Mouse (Mus musculus) bone marrow macrophage, adult 2 months (primary cell): Measurements from ENCODE around the gene Ifi206. TPM values are rescaled to one million over a fixed set of nuclear protein-coding genes. Genes with fewer than 3 reads are reported as not detected.
"Not testable (repeated sequence)": the region's sequence is repeated elsewhere in the genome, so short reads cannot be mapped to it uniquely, and the experiment has no call there.

Experiments
- H3K27ac ChIP-seq: 2 replicates; pipeline ENCODE4 v1.5.1; 2012; ENCODE audit warnings: low read depth, low read length; ENCODE audit not compliant: insufficient read depth
- H3K4me1 ChIP-seq: 2 replicates; pipeline ENCODE4 v1.6.1; 2012; ENCODE audit warnings: low read length; ENCODE audit not compliant: control insufficient read depth, insufficient read depth
- H3K4me3 ChIP-seq: 2 replicates; pipeline ENCODE4 v1.5.1; 2012; ENCODE audit warnings: mild to moderate bottlenecking, low read length, moderate library complexity; ENCODE audit not compliant: insufficient read depth
- CTCF ChIP-seq: IDR thresholded peaks from 2 replicates; pipeline ENCODE4 v1.5.1; 2012; ENCODE audit warnings: low read depth, mild to moderate bottlenecking, low read length, moderate library complexity
- POLR2A ChIP-seq: IDR thresholded peaks from 2 replicates; pipeline ENCODE4 v1.6.1; 2012; ENCODE audit warnings: mild to moderate bottlenecking, low read depth, low read length, borderline replicate concordance
- polyA plus RNA-seq: library from polyadenylated mRNA; stranded (reverse); fragments of >200 nt; gene quantifications from 2 replicates; pipeline ENCODE4 v1.2.4, GENCODE M21; 2012; ENCODE audit not compliant: missing spikeins, insufficient read depth, insufficient read length

The Ifi206 gene
- 17.7 and 19.1 TPM in 2 replicates for polyA plus RNA-seq

DNA sequence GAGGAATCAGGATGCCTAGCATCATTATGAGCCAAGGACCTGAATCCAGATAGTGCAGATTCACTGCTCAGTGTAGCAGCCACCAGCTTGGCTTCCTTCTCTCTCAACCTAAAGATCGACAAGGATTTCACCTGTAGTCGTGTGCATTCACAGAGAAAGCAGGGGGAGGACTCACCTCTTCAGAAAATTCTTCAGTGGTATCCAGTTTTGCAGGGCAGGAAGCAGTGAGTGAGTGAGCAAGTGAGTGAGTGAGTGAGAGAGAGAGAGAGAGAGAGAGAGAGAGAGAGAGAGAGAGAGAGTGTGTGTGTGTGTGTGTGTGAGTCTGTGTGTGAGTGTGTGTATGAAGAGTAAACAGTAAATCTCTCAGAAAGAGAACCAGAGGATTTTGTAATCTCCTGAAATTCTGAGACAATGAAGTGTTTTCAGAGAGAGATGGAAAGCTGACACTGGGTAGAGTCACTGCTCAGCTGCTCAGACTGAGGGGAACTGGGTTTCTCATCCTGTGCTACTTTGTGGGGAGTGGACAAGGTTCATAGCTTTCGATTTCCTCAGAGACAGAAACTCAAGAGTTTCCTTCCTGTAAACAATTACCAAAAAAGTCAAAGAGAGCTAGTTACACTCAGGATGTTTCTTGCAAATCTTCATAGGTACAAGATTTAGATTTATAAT is at the start of gene Ifi206:
Gene Ifi206 (minus strand): TSS at position 230 of the 669 bp plus-strand sequence.
- not testable (repeated sequence) for H3K4me1 ChIP-seq, H3K27ac ChIP-seq, H3K4me3 ChIP-seq

DNA sequence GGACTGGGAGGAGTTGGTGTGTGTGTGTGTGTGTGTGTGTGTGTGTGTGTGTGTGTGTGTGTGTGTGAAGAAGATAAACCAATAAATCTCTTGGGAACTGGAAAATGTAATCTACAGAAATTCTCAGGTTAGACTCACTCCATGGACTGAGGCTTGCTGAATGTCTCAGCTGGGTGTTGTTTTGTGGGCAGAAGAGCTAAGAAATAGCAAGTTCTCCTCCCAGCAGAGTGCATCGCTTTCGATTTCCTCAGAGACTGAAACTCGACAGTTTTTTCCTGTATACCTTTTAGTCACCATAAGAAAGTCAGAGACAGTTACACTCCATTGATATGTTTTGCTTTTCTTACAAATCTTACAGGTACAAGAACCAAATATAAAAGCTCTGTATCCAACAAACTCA is 45.0 kb upstream of the Ifi206 start, which contains the start of gene Ifi214:
Gene Ifi214 (minus strand): TSS at position 167 of the 400 bp plus-strand sequence.
- not testable (repeated sequence) for H3K4me3 ChIP-seq, H3K27ac ChIP-seq, H3K4me1 ChIP-seq

- Histone ChIP-seq H3K27ac (no peak overlapping the region), H3K4me1 (no peaks in the 10 kb centered on the region), H3K4me3 (no peak overlapping the region)
- TF ChIP-seq CTCF (no peak), POLR2A (no peak)
Observed at GRCm38 (mm10) chr1:173521452-173521851, 30.6 kb upstream of the Ifi206 start.

DNA sequence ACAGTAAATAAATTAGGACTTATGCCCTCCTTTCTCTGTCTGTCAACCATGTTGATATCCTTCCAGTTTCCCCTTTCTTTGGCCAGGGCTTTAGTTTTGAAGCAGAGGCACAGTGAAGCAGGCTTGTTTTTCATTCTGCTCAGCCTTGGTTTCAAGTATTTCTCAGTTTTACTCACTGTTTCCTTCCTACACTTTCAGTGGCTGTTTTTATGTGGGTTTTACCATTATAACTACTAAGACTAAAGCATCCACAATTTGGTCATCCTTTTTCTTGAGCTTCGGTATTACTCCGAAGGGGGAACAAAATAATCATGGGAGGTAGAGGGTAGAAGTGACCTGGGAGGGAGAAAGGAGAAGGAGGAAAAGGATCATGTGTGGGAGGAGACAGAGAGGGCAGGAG is 19.8 kb upstream of the Ifi206 start:
- not testable (repeated sequence) for H3K4me3 ChIP-seq, H3K4me1 ChIP-seq, H3K27ac ChIP-seq

GRCm38 (mm10) chr1:173491483-173491882 is 642 bp upstream of the Ifi206 start:
- not testable (repeated sequence) for H3K27ac ChIP-seq, H3K4me1 ChIP-seq, H3K4me3 ChIP-seq

DNA sequence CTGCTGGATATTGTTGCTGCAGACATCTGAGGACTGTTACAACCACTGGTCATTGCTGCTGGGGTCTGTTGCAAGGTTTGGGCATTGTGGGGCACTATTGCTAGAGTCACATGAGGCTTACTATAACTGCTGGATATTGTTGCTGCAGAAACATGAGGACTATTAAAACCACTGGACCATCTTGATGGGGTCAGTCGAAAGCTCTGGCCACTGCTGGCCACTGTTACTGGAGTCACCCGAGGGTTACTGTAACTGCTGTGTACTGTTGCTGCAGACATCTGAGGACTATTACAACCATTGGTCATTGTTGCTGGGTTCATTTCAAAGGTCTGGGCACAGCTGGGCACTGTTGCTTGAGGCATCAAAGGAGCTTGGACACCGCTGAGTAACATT is 9.7 kb downstream of the Ifi206 start:
- not testable (repeated sequence) for H3K27ac ChIP-seq, H3K4me1 ChIP-seq, H3K4me3 ChIP-seq

GRCm38 (mm10) chr1:173480399-173481181 is 10.3 kb downstream of the Ifi206 start:
- not testable (repeated sequence) for H3K4me1 ChIP-seq, H3K4me3 ChIP-seq, H3K27ac ChIP-seq

- TF ChIP-seq CTCF, result no peak
- no peak for TF ChIP-seq POLR2A
- Histone ChIP-seq H3K27ac (no peak overlapping the region), H3K4me3 (no peak overlapping the region), H3K4me1 (peaks cover 11% of the 10 kb centered on the region)
Observed at GRCm38 (mm10) chr1:173456761-173457160, 34.1 kb downstream of the Ifi206 start.

DNA sequence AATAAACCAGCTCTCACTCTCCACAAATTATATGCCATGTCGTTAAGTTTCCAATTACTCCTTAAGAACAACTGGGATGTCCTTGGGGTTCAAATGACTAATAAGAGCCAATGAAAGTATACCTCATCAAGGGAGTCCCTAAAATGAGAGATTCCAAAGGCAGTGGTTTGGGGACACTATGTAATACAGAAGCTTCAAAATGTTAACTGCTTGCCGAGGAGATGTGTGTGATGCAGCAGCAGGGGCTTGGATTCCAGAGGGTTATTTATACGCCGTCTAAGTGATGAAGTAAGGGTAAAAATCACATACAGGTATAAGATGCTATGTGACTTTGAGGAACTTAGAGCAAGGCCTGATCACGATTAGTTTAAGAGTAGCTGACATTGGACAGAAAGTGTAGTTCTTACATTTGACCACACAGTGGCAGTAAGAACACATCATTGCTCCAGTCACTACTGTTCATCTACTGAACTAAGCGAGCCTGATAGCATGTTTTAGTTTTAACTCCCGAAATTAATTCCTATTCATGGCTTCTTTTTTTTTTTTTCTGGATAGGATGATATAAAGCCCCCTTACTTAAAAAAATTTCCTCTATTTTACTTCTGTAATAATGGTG is 34.6 kb downstream of the Ifi206 start:
- Histone ChIP-seq H3K4me3 (no peak overlapping the region), H3K27ac (no peak overlapping the region), H3K4me1 (peaks cover 14% of the 10 kb centered on the region)
- no peak for TF ChIP-seq POLR2A
- TF ChIP-seq CTCF, result no peak

DNA sequence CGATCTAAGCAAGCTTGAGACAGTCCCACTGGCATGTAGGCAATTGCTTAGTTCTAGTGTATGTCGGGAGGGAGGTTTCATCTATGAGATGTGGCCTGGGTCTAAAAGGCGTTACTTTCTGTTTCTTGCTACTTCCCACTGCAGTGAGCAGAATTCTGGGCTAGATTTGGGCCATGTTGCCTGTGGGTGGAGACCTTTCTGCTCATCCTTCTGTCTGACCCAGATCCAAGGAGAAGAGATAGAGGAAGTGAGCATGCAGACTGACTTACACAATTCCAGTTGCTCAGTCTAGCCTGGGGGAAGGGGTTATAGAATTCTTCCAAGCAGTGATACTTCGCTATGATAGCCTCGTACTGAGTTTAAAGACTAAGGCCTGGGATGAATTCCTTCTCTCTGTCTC is 39.2 kb downstream of the Ifi206 start:
- Histone ChIP-seq H3K4me1 (peaks cover 29% of the 10 kb centered on the region), H3K27ac (peak overlapping the region; percentile 65), H3K4me3 (peak overlapping the region; percentile 36)
- TF ChIP-seq POLR2A, result no peak
- TF ChIP-seq CTCF, result no peak

DNA sequence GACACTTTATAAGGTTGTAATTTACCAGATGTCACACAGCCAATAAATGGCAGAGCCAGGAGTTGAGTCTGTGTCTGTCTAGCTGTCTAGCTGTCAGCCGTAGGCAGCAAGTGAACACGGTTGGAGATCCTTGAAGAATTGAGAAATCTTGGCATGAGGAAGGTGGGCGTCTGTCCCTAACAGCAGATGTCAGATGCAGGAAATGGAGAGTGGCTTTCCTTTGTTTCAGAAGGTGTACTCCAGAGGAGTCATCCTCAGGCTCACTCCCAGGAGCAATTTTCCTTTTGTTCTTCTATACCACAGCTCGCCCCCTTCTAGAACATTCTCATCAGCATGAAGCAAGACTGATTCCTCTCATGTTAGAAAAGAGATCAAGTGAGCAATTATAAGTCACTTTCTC is 40.2 kb downstream of the Ifi206 start:
- Histone ChIP-seq H3K4me1 (peaks cover 31% of the 10 kb centered on the region), H3K27ac (no peak overlapping the region), H3K4me3 (no peak overlapping the region)
- no peak for TF ChIP-seq POLR2A
- no peak for TF ChIP-seq CTCF
